Mouse (Mus musculus): Measurements from ENCODE around the gene Kcnj10. TPM values are rescaled to one million over a fixed set of nuclear protein-coding genes. Genes with fewer than 3 reads are reported as not detected.

The Kcnj10 gene
- polyA plus RNA-seq, 1 experiment from 2014 or later, result 1.6 TPM

DNA sequence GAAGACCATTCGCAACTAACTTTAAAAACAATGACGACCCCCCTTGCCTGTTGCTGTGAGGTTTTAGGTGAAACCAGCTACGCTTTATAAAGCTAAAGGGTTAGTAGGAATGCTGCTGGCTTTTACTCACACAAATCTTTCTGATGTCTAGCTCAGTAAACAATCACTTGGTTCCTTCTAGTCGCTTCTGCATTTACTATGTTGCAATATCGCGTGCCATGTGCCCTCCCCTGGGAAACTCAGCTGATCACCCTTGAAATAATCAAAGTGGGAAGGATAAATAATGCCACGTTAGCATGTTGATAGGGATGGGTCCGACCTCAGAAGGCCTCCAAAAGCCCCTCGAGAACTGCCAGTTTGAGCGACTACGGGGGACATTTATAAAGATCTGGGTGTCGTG, 6.4 kb downstream of the Kcnj10 start:
- Histone ChIP-seq H3K36me3 (ENCODE audit: control insufficient read depth, insufficient read depth, low read length) (no peaks in the 10 kb centered on the region), H3K4me1 (ENCODE audit: control insufficient read depth, insufficient read depth, low read length) (peaks cover 27% of the 10 kb centered on the region), H3K27ac (ENCODE audit: low read depth, low read length) (0 out of 2 replicates have a peak overlapping the region, but pooled peaks have one; percentile 14), H3K9me3 (replicated peaks; ENCODE audit: control insufficient read depth, low read length) (no peaks in the 10 kb centered on the region), H3K9ac (ENCODE audit: low read length) (no peak overlapping the region), H3K4me2 (ENCODE audit: low read length) (no peak overlapping the region), H3K4me3 (ENCODE audit: low read depth, low read length) (no peak overlapping the region), H3K27me3 (replicated peaks; ENCODE audit: control insufficient read depth, insufficient read depth, low read length) (no peaks in the 10 kb centered on the region)
- ATAC-seq (no peak), DNase-seq (ENCODE audit: low spot score) (no peak)
- WGBS, result 90% methylated on average over 12 of the region's 12 CpGs

DNA sequence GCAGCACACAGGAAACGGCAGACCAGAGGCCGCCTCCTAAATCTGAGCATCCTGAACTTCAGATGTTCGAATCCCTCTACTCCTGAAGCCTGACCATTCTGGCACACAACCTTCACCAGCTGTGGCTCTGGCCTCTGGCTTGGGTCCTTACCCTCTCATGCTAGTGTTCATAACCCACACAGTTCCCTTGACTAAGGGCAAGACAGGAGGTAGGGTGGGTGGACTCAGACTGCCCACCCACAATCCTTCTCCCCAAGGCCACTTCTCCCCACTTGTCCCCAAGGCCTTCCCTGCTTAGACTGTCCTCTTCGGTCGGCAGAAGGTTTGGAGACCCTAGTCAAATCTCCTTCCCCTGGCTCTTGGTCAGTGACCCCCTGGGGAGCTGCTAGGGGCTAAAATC, 8.5 kb downstream of the Kcnj10 start:
- 26% methylated on average over 5 of the region's 5 CpGs for WGBS
- Histone ChIP-seq H3K36me3 (ENCODE audit: control insufficient read depth, insufficient read depth, low read length) (no peaks in the 10 kb centered on the region), H3K4me2 (ENCODE audit: low read length) (peak overlapping the region; percentile 12; the same call in 1 of the 2 replicates), H3K4me3 (ENCODE audit: low read depth, low read length) (no peak overlapping the region), H3K27me3 (replicated peaks; ENCODE audit: control insufficient read depth, insufficient read depth, low read length) (no peaks in the 10 kb centered on the region), H3K4me1 (ENCODE audit: control insufficient read depth, insufficient read depth, low read length) (peaks cover 27% of the 10 kb centered on the region), H3K9me3 (replicated peaks; ENCODE audit: control insufficient read depth, low read length) (no peaks in the 10 kb centered on the region), H3K9ac (ENCODE audit: low read length) (peak overlapping the region; percentile 49), H3K27ac (ENCODE audit: low read depth, low read length) (peak overlapping the region; percentile 90)
- DNase-seq (ENCODE audit: low spot score) (no peak), ATAC-seq (peak; percentile 27)

DNA sequence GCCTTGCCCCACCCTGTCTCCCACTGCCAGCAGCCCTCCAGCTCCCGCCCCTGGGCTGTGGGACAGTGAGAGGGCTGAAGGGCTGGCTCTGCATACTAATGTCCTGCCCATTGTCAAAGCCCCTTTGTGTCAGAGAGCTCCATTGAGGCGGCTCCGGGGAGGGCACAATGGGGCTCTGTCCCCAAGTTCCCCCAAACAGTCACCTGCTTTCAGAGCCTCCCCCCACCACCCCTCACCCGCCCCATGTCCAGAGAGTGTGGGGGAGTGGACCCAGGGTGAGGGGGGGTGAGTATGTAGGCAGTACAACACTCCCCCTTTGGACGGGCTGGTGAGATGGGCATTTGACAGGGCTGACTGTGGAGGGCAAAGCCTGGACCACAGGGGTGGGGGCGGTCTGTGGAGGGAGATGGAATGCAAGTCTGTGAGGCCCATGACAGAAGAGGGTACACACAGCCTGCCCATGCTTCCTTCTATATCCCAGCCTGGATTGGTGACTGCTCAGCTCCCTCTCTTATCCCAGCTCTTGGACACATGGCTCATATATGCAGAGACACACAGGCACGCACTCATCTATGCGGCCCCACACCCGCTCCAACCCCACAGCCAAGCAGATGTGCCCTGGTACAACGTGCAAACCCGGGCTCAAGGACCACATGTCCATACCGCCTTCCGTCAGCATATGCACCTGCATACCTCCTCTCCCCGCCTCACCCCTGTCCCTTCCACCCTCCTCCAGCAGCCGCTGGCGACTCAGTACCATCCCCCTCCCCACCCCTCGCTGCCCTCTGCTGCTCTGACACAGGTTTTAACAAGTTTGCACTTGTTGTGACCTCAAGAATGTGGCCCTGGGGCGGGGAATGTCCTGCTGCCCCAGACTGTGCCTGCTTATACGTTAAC, 9.2 kb downstream of the Kcnj10 start:
- H3K4me1 ChIP-seq (ENCODE audit: control insufficient read depth, insufficient read depth, low read length), result peaks cover 30% of the 10 kb centered on the region

DNA sequence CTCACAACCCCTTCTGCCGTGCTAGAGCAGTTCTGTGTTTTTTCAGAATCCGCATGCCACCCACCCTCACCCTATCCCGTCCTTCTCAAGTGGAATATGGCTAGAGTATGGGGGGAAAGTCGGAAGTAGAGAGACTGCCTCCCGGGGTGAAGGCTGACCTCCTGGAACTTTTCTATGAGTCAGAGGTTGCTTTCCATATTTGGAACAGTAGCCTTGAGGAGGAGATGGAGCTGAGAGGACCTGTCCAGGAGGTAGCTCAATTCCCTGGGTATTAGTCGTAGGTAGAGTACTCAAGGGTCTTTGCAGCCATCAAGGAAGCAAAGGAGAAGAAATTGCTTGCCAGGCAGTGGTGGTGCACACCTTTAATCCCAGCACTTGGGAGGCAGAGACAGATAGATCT, 11.0 kb downstream of the Kcnj10 start:
- no peaks in the 10 kb centered on the region for H3K36me3 ChIP-seq (ENCODE audit: control insufficient read depth, insufficient read depth, low read length)
- H3K9ac ChIP-seq (ENCODE audit: low read length), result no peak overlapping the region
- H3K27ac ChIP-seq (ENCODE audit: low read depth, low read length), result no peak overlapping the region
- ATAC-seq (no peak), DNase-seq (ENCODE audit: low spot score) (no peak)
- WGBS, result 76% methylated on average over 6 of the region's 6 CpGs
- H3K9me3 ChIP-seq (replicated peaks; ENCODE audit: control insufficient read depth, low read length), result no peaks in the 10 kb centered on the region
- no peak overlapping the region for H3K4me3 ChIP-seq (ENCODE audit: low read depth, low read length)
- peaks cover 33% of the 10 kb centered on the region for H3K4me1 ChIP-seq (ENCODE audit: control insufficient read depth, insufficient read depth, low read length)
- H3K27me3 ChIP-seq (replicated peaks; ENCODE audit: control insufficient read depth, insufficient read depth, low read length), result no peaks in the 10 kb centered on the region
- H3K4me2 ChIP-seq (ENCODE audit: low read length), result no peak overlapping the region

More for the DNA sequence above, 9.2 kb downstream of the Kcnj10 start:
- no peaks in the 10 kb centered on the region for H3K36me3 ChIP-seq (ENCODE audit: control insufficient read depth, insufficient read depth, low read length)
- peak overlapping the region; percentile 35 for H3K4me2 ChIP-seq (ENCODE audit: low read length)
- H3K4me3 ChIP-seq (ENCODE audit: low read depth, low read length), result no peak overlapping the region
- under 1% methylated on average over 19 of the region's 19 CpGs for WGBS
- H3K27ac ChIP-seq (ENCODE audit: low read depth, low read length), result peak overlapping the region; percentile 90
- no peaks in the 10 kb centered on the region for H3K27me3 ChIP-seq (replicated peaks; ENCODE audit: control insufficient read depth, insufficient read depth, low read length)
- H3K9me3 ChIP-seq (replicated peaks; ENCODE audit: control insufficient read depth, low read length), result no peaks in the 10 kb centered on the region
- peak overlapping the region; percentile 49 for H3K9ac ChIP-seq (ENCODE audit: low read length)
- DNase-seq (ENCODE audit: low spot score), result peak; percentile 92
- ATAC-seq, result peak; percentile 97

DNA sequence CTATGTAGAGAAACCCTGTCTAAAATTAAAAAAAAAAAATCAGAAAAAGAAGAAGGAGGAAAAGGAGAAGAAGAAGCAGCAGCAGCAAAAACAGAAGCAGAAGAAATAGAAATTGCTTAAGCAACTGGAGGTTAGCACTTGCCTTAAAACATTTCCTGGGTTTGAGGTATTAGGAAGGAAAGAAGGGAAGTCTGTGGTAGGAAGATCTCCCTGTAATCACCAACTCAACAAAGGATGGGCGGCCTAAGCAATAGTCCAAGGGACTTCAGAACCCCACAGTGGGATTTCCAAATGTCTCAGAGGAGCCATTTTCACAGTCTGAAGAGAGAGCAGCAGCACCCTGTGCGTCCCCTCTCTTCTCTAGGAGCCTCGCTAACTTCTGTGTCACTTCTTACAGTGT, 11.4 kb downstream of the Kcnj10 start:
- no peak overlapping the region for H3K9ac ChIP-seq (ENCODE audit: low read length)
- no peaks in the 10 kb centered on the region for H3K27me3 ChIP-seq (replicated peaks; ENCODE audit: control insufficient read depth, insufficient read depth, low read length)
- no peak overlapping the region for H3K4me2 ChIP-seq (ENCODE audit: low read length)
- H3K4me1 ChIP-seq (ENCODE audit: control insufficient read depth, insufficient read depth, low read length), result peaks cover 33% of the 10 kb centered on the region
- 96% methylated on average over 3 of the region's 3 CpGs for WGBS
- H3K27ac ChIP-seq (ENCODE audit: low read depth, low read length), result no peak overlapping the region
- no peaks in the 10 kb centered on the region for H3K36me3 ChIP-seq (ENCODE audit: control insufficient read depth, insufficient read depth, low read length)
- no peaks in the 10 kb centered on the region for H3K9me3 ChIP-seq (replicated peaks; ENCODE audit: control insufficient read depth, low read length)
- ATAC-seq (no peak), DNase-seq (ENCODE audit: low spot score) (no peak)
- no peak overlapping the region for H3K4me3 ChIP-seq (ENCODE audit: low read depth, low read length)

DNA sequence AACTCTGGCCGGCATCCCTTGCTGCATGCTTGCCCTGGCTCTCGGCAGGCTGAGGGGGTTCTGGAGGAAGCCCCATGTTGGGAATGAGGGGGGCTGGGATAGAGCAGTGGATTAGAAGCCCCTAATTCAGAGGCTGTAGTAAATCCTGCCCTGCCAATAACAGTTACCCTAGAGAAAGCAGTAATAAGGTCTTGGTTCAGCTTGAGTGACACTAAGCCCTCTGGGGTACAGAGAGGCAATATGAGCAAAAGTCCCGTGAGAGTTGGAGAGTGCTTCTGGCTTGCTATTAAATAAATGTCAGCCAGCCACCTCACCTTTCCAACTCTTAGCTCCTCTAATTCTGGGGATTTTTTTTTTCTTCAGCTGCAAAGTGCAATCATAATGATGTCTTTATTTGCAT, 14.3 kb downstream of the Kcnj10 start:
- Histone ChIP-seq H3K4me1 (ENCODE audit: control insufficient read depth, insufficient read depth, low read length) (peaks cover 19% of the 10 kb centered on the region), H3K36me3 (ENCODE audit: control insufficient read depth, insufficient read depth, low read length) (no peaks in the 10 kb centered on the region), H3K27ac (ENCODE audit: low read depth, low read length) (0 out of 2 replicates have a peak overlapping the region, but pooled peaks have one; percentile 17), H3K9me3 (replicated peaks; ENCODE audit: control insufficient read depth, low read length) (no peaks in the 10 kb centered on the region), H3K27me3 (replicated peaks; ENCODE audit: control insufficient read depth, insufficient read depth, low read length) (no peaks in the 10 kb centered on the region), H3K4me3 (ENCODE audit: low read depth, low read length) (no peak overlapping the region), H3K4me2 (ENCODE audit: low read length) (no peak overlapping the region), H3K9ac (ENCODE audit: low read length) (0 out of 2 replicates have a peak overlapping the region, but pooled peaks have one; percentile 1)
- DNase-seq (ENCODE audit: low spot score) (peak; percentile 40), ATAC-seq (peak; percentile 16; the same call in 1 of the 2 replicates)
- 12% methylated on average over 3 of the region's 3 CpGs for WGBS

DNA sequence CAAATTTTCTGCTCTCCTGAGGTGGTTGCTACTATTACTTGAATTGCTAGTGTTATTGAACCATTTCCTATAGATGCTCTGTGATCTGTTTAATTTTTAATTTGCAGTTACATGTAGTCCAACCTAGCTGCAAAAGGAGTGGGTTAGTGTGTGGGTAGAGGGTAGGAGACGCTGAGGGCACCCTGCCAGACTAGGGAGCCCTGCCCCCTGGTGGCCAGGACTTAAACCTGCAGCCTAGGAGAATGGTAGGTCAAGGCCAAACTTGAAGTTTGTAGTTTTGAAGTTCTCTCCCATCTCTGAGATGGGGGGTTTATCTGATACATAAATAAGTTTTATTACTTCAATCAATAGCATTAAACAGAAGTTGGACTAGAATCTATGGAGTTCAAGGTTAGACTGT, 16.5 kb downstream of the Kcnj10 start:
- no peak overlapping the region for H3K9ac ChIP-seq (ENCODE audit: low read length)
- peak; percentile 71 for DNase-seq (ENCODE audit: low spot score)
- H3K4me3 ChIP-seq (ENCODE audit: low read depth, low read length), result no peak overlapping the region
- no peaks in the 10 kb centered on the region for H3K27me3 ChIP-seq (replicated peaks; ENCODE audit: control insufficient read depth, insufficient read depth, low read length)
- H3K36me3 ChIP-seq (ENCODE audit: control insufficient read depth, insufficient read depth, low read length), result no peaks in the 10 kb centered on the region
- H3K27ac ChIP-seq (ENCODE audit: low read depth, low read length), result no peak overlapping the region
- peak; percentile 70 for ATAC-seq
- peaks cover 6% of the 10 kb centered on the region; the same call in 1 of the 2 replicates for H3K4me1 ChIP-seq (ENCODE audit: control insufficient read depth, insufficient read depth, low read length)
- no peaks in the 10 kb centered on the region for H3K9me3 ChIP-seq (replicated peaks; ENCODE audit: control insufficient read depth, low read length)
- WGBS, result 3% methylated on average over 1 of the region's 1 CpGs
- H3K4me2 ChIP-seq (ENCODE audit: low read length), result no peak overlapping the region

DNA sequence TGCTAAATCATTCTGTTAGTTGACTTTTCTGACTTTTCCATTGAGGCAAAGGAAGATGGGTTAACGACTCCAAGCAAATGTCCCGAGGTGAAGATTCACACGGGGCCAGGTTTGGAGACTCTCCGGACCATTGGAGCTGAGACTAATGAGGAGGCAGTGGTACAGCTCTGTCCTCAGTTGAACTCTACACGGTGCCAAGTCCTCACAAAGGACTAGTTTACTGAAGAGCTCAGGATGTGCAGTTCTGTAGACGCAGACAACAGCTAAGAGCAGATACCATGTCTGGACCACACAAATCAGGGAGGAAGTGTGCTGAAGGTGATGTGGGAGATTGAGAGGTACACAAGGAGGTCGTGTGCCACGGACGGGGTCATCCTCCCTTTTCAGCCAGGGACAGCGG, 17.3 kb downstream of the Kcnj10 start:
- Histone ChIP-seq H3K27ac (ENCODE audit: low read depth, low read length) (no peak overlapping the region), H3K4me3 (ENCODE audit: low read depth, low read length) (no peak overlapping the region), H3K4me2 (ENCODE audit: low read length) (no peak overlapping the region), H3K9ac (ENCODE audit: low read length) (no peak overlapping the region), H3K27me3 (replicated peaks; ENCODE audit: control insufficient read depth, insufficient read depth, low read length) (no peaks in the 10 kb centered on the region), H3K36me3 (ENCODE audit: control insufficient read depth, insufficient read depth, low read length) (no peaks in the 10 kb centered on the region), H3K4me1 (ENCODE audit: control insufficient read depth, insufficient read depth, low read length) (peaks cover 6% of the 10 kb centered on the region; the same call in 1 of the 2 replicates), H3K9me3 (replicated peaks; ENCODE audit: control insufficient read depth, low read length) (no peaks in the 10 kb centered on the region)
- 73% methylated on average over 10 of the region's 10 CpGs for WGBS
- ATAC-seq, result no peak
- DNase-seq (ENCODE audit: low spot score), result no peak

DNA sequence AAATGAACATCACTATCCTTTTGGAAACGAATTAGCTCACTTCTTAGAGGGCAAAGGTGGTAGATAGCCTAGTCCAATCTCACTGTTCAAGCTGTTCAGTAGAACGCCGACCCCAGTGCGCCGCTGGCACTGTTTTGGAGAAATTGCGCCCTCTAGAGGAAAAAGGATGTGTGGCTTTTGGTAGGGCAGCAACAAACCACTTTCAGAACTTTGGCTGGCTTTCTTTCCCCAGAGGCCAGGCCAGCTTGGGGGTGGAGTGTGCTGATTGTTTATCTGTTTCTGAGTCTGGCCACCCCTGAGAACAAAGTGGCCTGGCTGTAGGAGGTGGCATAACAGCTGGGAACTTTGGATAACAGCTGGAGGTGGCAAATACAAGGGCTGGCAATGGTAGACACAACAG, 23.7 kb downstream of the Kcnj10 start:
- Histone ChIP-seq H3K27me3 (replicated peaks; ENCODE audit: control insufficient read depth, insufficient read depth, low read length) (no peaks in the 10 kb centered on the region), H3K4me1 (ENCODE audit: control insufficient read depth, insufficient read depth, low read length) (no peaks in the 10 kb centered on the region), H3K36me3 (ENCODE audit: control insufficient read depth, insufficient read depth, low read length) (peaks cover 7% of the 10 kb centered on the region; the same call in 1 of the 2 replicates), H3K9ac (ENCODE audit: low read length) (no peak overlapping the region), H3K4me2 (ENCODE audit: low read length) (no peak overlapping the region), H3K27ac (ENCODE audit: low read depth, low read length) (no peak overlapping the region), H3K9me3 (replicated peaks; ENCODE audit: control insufficient read depth, low read length) (no peaks in the 10 kb centered on the region), H3K4me3 (ENCODE audit: low read depth, low read length) (no peak overlapping the region)
- DNase-seq (ENCODE audit: low spot score) (peak; percentile 80), ATAC-seq (peak; percentile 60)
- 8% methylated on average over 6 of the region's 6 CpGs for WGBS
